Mouse (Mus musculus) splenic B cell, adult 2 months (primary cell): ENCODE measurements around the gene Ppp2r5c.

ENCODE experiments used
- DNase-seq: peaks from one replicate; pipeline ENCODE4 v3.0.0-alpha.2; 2011; ENCODE audit warnings: low read depth, low spot score
- H3K27me3 ChIP-seq: 2 replicates; pipeline ENCODE4 v1.6.1; 2012; ENCODE audit warnings: mild to moderate bottlenecking, low read length, moderate library complexity, mixed read lengths; ENCODE audit not compliant: control insufficient read depth, poor library complexity, insufficient read depth, severe bottlenecking
- H3K36me3 ChIP-seq: 2 replicates; pipeline ENCODE4 v1.6.1; 2012; ENCODE audit warnings: mild to moderate bottlenecking, low read length, moderate library complexity, mixed read lengths; ENCODE audit not compliant: control insufficient read depth, poor library complexity, insufficient read depth, severe bottlenecking

Gene Ppp2r5c

DNA sequence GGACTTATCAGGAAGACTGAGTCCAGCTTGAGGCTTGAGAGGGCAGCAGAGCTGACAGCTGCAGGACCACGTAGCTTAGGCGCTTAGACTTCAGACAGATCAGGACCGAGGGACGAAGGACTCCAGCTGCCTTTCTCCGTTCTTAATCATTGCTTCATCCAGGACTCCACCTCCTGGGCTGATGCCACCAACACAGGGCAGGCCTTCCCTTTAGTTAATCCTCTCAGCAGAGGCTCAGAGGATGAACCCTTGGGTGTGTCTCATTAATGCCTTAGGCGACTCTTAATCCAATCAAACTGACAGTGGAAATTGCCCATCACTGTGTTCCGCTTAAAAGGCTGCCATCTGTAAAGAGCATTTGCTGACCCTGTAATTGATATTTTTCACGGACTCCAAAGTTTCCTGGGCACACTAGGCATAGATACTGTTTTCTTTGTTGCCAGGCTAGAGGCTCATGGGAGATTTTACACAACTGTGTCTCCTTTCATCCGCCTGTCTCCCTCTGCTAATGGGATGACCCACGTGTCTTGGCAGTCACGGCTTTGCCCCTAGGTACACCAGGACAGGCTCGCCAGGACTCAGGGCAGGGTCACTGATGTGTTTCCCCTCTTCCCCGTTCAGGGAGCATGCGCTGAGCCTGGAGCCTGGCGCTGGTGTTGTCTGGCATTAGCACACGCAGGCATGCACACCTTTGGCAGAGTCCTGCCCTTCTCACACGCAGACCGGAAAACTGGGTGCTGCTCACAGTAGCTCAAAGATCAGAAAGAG is 110.1 kb downstream of the Ppp2r5c start:
- Histone ChIP-seq H3K27me3 (no peaks in the 10 kb centered on the region), H3K36me3 (peaks cover 7% of the 10 kb centered on the region)
- DNase-seq = no peak

DNA sequence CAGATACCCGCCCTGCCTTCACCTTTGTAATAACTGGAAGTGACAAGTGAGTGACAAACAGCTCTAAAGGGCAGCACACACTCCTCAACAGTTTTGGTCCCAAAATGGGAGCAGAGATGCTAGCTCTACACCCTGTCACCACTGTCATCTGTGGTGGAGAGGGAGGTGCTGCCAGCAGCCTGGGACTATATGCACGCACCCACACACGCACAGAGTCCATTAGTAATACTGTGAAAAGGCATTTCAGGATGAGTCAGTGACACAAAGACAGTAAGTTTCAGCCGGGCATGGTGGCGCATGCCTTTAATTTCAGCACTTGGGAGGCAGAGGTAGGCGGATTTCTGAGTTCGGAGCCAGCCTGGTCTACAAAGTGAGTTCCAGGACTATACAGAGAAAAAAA is 111.3 kb downstream of the Ppp2r5c start:
- Histone ChIP-seq H3K27me3 (no peaks in the 10 kb centered on the region), H3K36me3 (peaks cover 8% of the 10 kb centered on the region)
- no peak for DNase-seq

- peaks cover 20% of the 10 kb centered on the region for H3K36me3 ChIP-seq
- H3K27me3 ChIP-seq = no peaks in the 10 kb centered on the region
- no peak for DNase-seq
Observed at GRCm38 (mm10) chr12:110563383-110563782, 116.5 kb downstream of the Ppp2r5c start.

DNA sequence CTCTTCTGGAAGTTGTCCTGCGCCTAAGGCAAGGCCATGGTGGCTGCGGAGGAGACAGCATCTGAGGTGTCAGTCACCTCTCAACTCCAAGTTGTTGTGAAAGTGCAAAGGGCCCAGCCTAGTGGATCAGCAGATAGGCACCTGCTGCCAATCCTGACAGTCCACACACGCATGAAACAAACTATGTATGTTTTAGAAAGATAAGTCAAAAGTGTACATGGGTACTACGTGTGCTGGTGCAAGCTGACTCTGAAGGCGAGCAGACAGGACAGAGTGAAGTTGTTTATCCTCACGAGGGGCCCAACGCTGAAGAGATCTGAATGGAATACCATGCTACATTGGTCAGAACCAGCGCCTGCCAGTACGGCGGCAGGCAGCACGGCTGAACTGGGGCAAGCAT is 117.9 kb downstream of the Ppp2r5c start:
- Histone ChIP-seq H3K36me3 (peaks cover 19% of the 10 kb centered on the region), H3K27me3 (no peaks in the 10 kb centered on the region)
- DNase-seq = no peak

- no peak for DNase-seq
Observed at GRCm38 (mm10) chr12:110566366-110566765, 119.4 kb downstream of the Ppp2r5c start.

GRCm38 (mm10) chr12:110571050-110571449 is 124.1 kb downstream of the Ppp2r5c start:
- no peak for DNase-seq
- no peaks in the 10 kb centered on the region for H3K27me3 ChIP-seq
- H3K36me3 ChIP-seq = peaks cover 7% of the 10 kb centered on the region

More at GRCm38 (mm10) chr12:110566366-110566765, 119.4 kb downstream of the Ppp2r5c start:
- Histone ChIP-seq H3K36me3 (peaks cover 19% of the 10 kb centered on the region), H3K27me3 (no peaks in the 10 kb centered on the region)

DNA sequence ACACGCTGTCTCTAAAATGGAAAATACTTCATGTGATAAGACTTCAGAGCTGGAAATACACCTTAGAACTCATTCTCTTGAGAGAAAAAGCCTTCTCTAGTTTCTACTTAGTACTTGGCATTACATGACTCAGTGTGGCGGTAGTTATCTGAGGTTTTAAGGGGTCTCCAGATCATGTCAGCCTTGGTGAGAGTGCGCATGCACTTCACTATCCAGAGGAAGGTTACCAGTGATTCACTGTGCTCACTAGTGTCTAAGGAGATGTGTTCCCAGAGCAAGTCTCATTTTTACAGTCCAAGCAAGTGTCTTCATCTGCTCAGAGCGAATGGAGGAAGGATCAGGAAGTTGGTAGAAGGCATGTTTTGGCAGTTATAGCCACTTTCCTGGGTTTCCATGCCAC is 125.4 kb downstream of the Ppp2r5c start:
- DNase-seq = no peak
- peaks cover 5% of the 10 kb centered on the region for H3K36me3 ChIP-seq
- no peaks in the 10 kb centered on the region for H3K27me3 ChIP-seq

- Histone ChIP-seq H3K36me3 (peaks cover 1% of the 10 kb centered on the region), H3K27me3 (no peaks in the 10 kb centered on the region)
- no peak for DNase-seq
Observed at GRCm38 (mm10) chr12:110573635-110574034, 126.7 kb downstream of the Ppp2r5c start.

- no peak for DNase-seq
- H3K36me3 ChIP-seq = no peaks in the 10 kb centered on the region; the same call in none of the 2 replicates
- H3K27me3 ChIP-seq = no peaks in the 10 kb centered on the region
Observed at GRCm38 (mm10) chr12:110575926-110576325, 129.0 kb downstream of the Ppp2r5c start.

DNA sequence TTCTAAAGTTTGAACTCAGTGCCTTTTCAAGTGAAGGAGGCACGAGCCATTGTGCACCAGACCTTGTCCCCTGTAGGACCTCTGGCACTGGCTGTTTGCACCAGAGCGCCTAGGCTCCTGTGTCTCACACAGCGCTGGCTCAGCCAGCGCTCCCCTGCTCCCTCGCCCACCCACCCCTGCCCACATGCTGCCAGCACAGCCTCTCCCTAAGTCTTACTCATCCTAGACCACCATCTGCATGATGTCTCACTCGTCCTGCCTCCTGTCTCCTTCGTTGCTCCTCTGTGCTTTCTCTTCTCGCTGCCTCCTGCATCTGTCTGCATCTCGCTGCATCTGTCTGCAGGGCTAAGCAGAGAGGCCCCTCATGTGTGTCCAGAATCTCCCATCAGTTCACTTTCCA is 131.4 kb downstream of the Ppp2r5c start:
- Histone ChIP-seq H3K27me3 (no peaks in the 10 kb centered on the region), H3K36me3 (no peaks in the 10 kb centered on the region; the same call in none of the 2 replicates)
- DNase-seq = no peak

DNA sequence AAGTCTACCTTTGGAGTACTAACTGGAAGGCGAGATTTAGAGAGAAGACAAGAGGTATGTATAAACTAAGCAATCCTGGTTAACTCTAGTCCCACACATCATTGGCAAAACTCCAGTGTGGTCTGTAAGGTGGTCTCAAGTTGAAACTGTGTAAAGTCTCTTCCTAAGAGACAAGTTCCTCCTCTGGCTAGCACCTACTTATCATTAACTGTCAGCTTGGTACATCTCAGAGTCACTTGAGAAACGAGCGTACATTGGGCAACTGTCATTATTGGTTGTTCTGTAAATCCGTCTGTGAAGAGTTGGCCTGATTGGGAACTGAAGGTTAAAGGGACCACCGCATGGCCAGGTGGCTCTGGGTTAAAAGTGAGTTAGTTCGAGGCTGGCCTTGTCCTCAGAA is 141.7 kb downstream of the Ppp2r5c start:
- Histone ChIP-seq H3K27me3 (no peaks in the 10 kb centered on the region), H3K36me3 (no peaks in the 10 kb centered on the region)
- no peak for DNase-seq

GRCm38 (mm10) chr12:110590804-110591259 is 143.9 kb downstream of the Ppp2r5c start:
- DNase-seq = no peak
- H3K27me3 ChIP-seq = no peaks in the 10 kb centered on the region
- no peaks in the 10 kb centered on the region for H3K36me3 ChIP-seq

- Histone ChIP-seq H3K27me3 (no peaks in the 10 kb centered on the region), H3K36me3 (no peaks in the 10 kb centered on the region)
- peak; percentile 100 for DNase-seq
Observed at GRCm38 (mm10) chr12:110591260-110591883, 144.5 kb downstream of the Ppp2r5c start.

GRCm38 (mm10) chr12:110598527-110598926 is 151.6 kb downstream of the Ppp2r5c start:
- Histone ChIP-seq H3K36me3 (no peaks in the 10 kb centered on the region), H3K27me3 (no peaks in the 10 kb centered on the region)
- peak; percentile 84 for DNase-seq

DNA sequence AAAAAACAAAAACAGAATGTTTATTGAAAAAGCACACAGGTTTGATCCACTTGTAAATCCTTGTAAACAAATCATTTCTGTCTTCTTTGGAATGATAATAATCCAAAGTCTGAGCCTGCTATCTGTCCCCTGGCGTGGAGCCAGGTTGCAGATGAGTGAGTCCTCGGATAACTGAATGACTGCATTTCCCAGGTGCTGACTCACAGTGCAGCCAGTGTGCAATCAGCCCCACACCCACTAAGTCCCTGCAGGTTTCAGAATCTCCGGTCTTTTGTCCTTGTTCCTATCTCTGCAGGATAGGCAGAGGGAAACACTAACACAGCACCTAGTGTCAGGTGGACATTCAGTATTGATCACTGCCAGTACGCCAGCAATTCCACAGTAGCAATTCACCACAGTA is 152.9 kb downstream of the Ppp2r5c start:
- H3K36me3 ChIP-seq = no peaks in the 10 kb centered on the region
- DNase-seq = no peak
- H3K27me3 ChIP-seq = no peaks in the 10 kb centered on the region
